Mouse (Mus musculus) cerebellum, adult 2 months (tissue): ENCODE data around the gene Psma3. TPM values are rescaled to one million over a fixed set of nuclear protein-coding genes. Genes with fewer than 3 reads are reported as not detected.

Experiments used
- DNase-seq, 2 experiments: peaks; one replicate each; pipeline ENCODE4 v3.0.0; 2021
- H3K27ac ChIP-seq: fragments of 200-500 bp; 2 replicates; pipeline ENCODE4 v1.5.1; 2012; ENCODE audit warnings: low read length, control low read depth, inconsistent platforms; ENCODE audit not compliant: insufficient read depth
- H3K27me3 ChIP-seq: fragments of 200-500 bp; 2 replicates; pipeline ENCODE4 v1.6.1; 2012; ENCODE audit warnings: inconsistent platforms, mild to moderate bottlenecking, low read length, moderate library complexity; ENCODE audit not compliant: control insufficient read depth, insufficient read depth
- H3K4me1 ChIP-seq: fragments of 200-500 bp; 2 replicates; pipeline ENCODE4 v1.6.1; 2011; ENCODE audit warnings: low read length; ENCODE audit not compliant: control insufficient read depth, insufficient read depth
- H3K4me3 ChIP-seq: fragments of 200-500 bp; replicated peaks from 2 replicates; pipeline ENCODE3; 2011; ENCODE audit warnings: mild to moderate bottlenecking, low read depth, low read length, control low read depth; ENCODE audit not compliant: insufficient read depth
- CTCF ChIP-seq: fragments of 200-500 bp; IDR thresholded peaks from 2 replicates; pipeline ENCODE4 v1.5.1; 2011; ENCODE audit warnings: low read depth, mild to moderate bottlenecking, control low read depth, low read length, moderate library complexity, borderline replicate concordance; ENCODE audit not compliant: insufficient read depth
- POLR2A ChIP-seq: fragments of 200-500 bp; IDR thresholded peaks from 2 replicates; pipeline ENCODE4 v1.6.1; 2011; ENCODE audit warnings: low read length, control low read depth, borderline replicate concordance; ENCODE audit not compliant: insufficient read depth
- WGBS: fragments of 180-500 bp; shearing (Covaris S2); methylation state at CpG from one replicate; pipeline ENCODE4 v1.1.7; 2018; 5-methylcytosine and 5-hydroxymethylcytosine counted together
- polyA plus RNA-seq: library from polyadenylated mRNA; depleted of rRNA; stranded (reverse); fragments of >200 nt; gene quantifications from 2 replicates; pipeline ENCODE4 v1.2.3, GENCODE M21; 2012; rRNA removed

Psma3 gene
- 177 and 184 TPM in 2 replicates for polyA plus RNA-seq

- DNase-seq = peak; percentile 92 to 94
- peak within 1 kb of the TSS; percentile 61 for H3K4me3 ChIP-seq
- H3K4me1 ChIP-seq = no peaks in the 10 kb centered on the region
- peak; percentile 87 for TF ChIP-seq POLR2A
- TF ChIP-seq CTCF = no peak
- H3K27ac ChIP-seq = peak within 1 kb of the TSS; percentile 85
- WGBS = under 1% methylated on average over 71 of the region's 71 CpGs
- H3K27me3 ChIP-seq = no peaks in the 10 kb centered on the region
Measured at GRCm38 (mm10) chr12:70974441-70975266, at the start of gene Psma3. TSS of gene Psma3 (plus strand) at chr12:70974621.

- TF ChIP-seq CTCF (no peak), POLR2A (no peak)
- WGBS = 86% methylated on average over 4 of the region's 4 CpGs
Measured at GRCm38 (mm10) chr12:70929781-70930180, 44.6 kb upstream of the Psma3 start.

GRCm38 (mm10) chr12:70937150-70937549, 37.3 kb upstream of the Psma3 start:
- no peaks in the 10 kb centered on the region for H3K27me3 ChIP-seq
- peak in 1 of 2 experiments; percentile 36 for DNase-seq
- no peak overlapping the region; the same call in 1 of the 2 replicates for H3K27ac ChIP-seq
- WGBS = 21% methylated on average over 7 of the region's 12 CpGs
- peak overlapping the region; percentile 95 for H3K4me3 ChIP-seq
- peaks cover 5% of the 10 kb centered on the region; the same call in 1 of the 2 replicates for H3K4me1 ChIP-seq
- TF ChIP-seq CTCF (no peak), POLR2A (no peak)

More at GRCm38 (mm10) chr12:70929781-70930180, 44.6 kb upstream of the Psma3 start:
- Histone ChIP-seq H3K27me3 (no peaks in the 10 kb centered on the region), H3K27ac (no peak overlapping the region), H3K4me3 (no peak overlapping the region), H3K4me1 (no peaks in the 10 kb centered on the region)
- no peak for DNase-seq

GRCm38 (mm10) chr12:70937571-70938384, 36.6 kb upstream of the Psma3 start, which contains the start of gene Actr10:
TSS of gene Actr10 (plus strand) at chr12:70937857.
- DNase-seq = peak; percentile 90 to 92
- TF ChIP-seq POLR2A = peak; percentile 95; the same call in 1 of the 2 replicates
- no peak for TF ChIP-seq CTCF
- under 1% methylated on average over 59 of the region's 59 CpGs for WGBS
- Histone ChIP-seq H3K4me1 (peaks cover 5% of the 10 kb centered on the region; the same call in 1 of the 2 replicates), H3K27ac (peak within 1 kb of the TSS; percentile 64), H3K27me3 (no peaks in the 10 kb centered on the region), H3K4me3 (peak within 1 kb of the TSS; percentile 95)

- DNase-seq = no peak
- no peak for TF ChIP-seq CTCF
- TF ChIP-seq POLR2A = no peak
- Histone ChIP-seq H3K4me3 (no peak overlapping the region), H3K27me3 (no peaks in the 10 kb centered on the region), H3K4me1 (peaks cover 5% of the 10 kb centered on the region; the same call in 1 of the 2 replicates), H3K27ac (no peak overlapping the region)
- 95% methylated on average over 7 of the region's 7 CpGs for WGBS
Measured at GRCm38 (mm10) chr12:70940806-70941205, 33.6 kb upstream of the Psma3 start.

- Histone ChIP-seq H3K4me3 (no peak overlapping the region), H3K27me3 (no peaks in the 10 kb centered on the region), H3K27ac (no peak overlapping the region), H3K4me1 (peaks cover 5% of the 10 kb centered on the region; the same call in 1 of the 2 replicates)
- WGBS = 89% methylated on average over 5 of the region's 5 CpGs
- TF ChIP-seq POLR2A = no peak
- TF ChIP-seq CTCF = no peak
- no peak for DNase-seq
Measured at GRCm38 (mm10) chr12:70944181-70944580, 30.2 kb upstream of the Psma3 start.

- H3K4me1 ChIP-seq = no peaks in the 10 kb centered on the region
- no peak overlapping the region for H3K27ac ChIP-seq
- no peak for DNase-seq
- H3K4me3 ChIP-seq = no peak overlapping the region
- no peaks in the 10 kb centered on the region for H3K27me3 ChIP-seq
- 91% methylated on average over 10 of the region's 10 CpGs for WGBS
- TF ChIP-seq CTCF (no peak), POLR2A (no peak)
Measured at GRCm38 (mm10) chr12:70946585-70947256, 27.7 kb upstream of the Psma3 start.
